Mouse (Mus musculus) MEL (cell line): ENCODE results near the gene Srgap2.

ENCODE experiments used
- CHD1 ChIP-seq: IDR thresholded peaks from 2 replicates; pipeline ENCODE4 v1.6.1; 2012; ENCODE audit warnings: low read depth, mild to moderate bottlenecking, inconsistent platforms, low read length, improper control_type of control experiment
- CHD2 ChIP-seq: IDR thresholded peaks from 2 replicates; pipeline ENCODE4 v1.6.1; 2011; ENCODE audit warnings: low read length, improper control_type of control experiment
- CTCF ChIP-seq, 3 experiments: IDR thresholded peaks in 2 of 3; conservative IDR thresholded peaks in 1 of 3; 2 replicates each; pipeline ENCODE4 v1.5.1; 2011 to 2012; ENCODE audit warnings: low read length in 3 of 3, low read depth in 2 of 3, mild to moderate bottlenecking in 2 of 3, improper control_type of control experiment in 1 of 3, inconsistent platforms in 1 of 3, mixed read lengths in 1 of 3, moderate library complexity in 1 of 3; ENCODE audit not compliant: control insufficient read depth in 1 of 3, insufficient read depth in 1 of 3, poor library complexity in 1 of 3, severe bottlenecking in 1 of 3
- ELF1 ChIP-seq: IDR thresholded peaks from 2 replicates; pipeline ENCODE4 v1.6.1; 2014; ENCODE audit warnings: low read depth, mild to moderate bottlenecking, inconsistent platforms, low read length, improper control_type of control experiment, moderate library complexity
- GATA1 ChIP-seq: IDR thresholded peaks from 2 replicates; pipeline ENCODE4 v1.6.1; 2011; ENCODE audit warnings: low read depth, low read length, improper control_type of control experiment
- MXI1 ChIP-seq: IDR thresholded peaks from 2 replicates; pipeline ENCODE4 v1.6.1; 2011; ENCODE audit warnings: mild to moderate bottlenecking, low read depth, low read length, improper control_type of control experiment
- NRF1 ChIP-seq: IDR thresholded peaks from 2 replicates; pipeline ENCODE4 v1.6.1; 2014; ENCODE audit warnings: low read depth, mild to moderate bottlenecking, inconsistent platforms, low read length, improper control_type of control experiment, moderate library complexity; ENCODE audit not compliant: poor library complexity, insufficient read depth, severe bottlenecking
- POLR2A ChIP-seq, 2 experiments: IDR thresholded peaks; 2 replicates each; pipeline ENCODE4 v1.6.1; 2011 to 2012; ENCODE audit warnings: low read length in 2 of 2, mild to moderate bottlenecking in 2 of 2, control low read depth in 1 of 2, improper control_type of control experiment in 1 of 2, low read depth in 1 of 2, moderate library complexity in 1 of 2; ENCODE audit not compliant: control insufficient read depth in 1 of 2, insufficient read depth in 1 of 2, poor library complexity in 1 of 2

DNA sequence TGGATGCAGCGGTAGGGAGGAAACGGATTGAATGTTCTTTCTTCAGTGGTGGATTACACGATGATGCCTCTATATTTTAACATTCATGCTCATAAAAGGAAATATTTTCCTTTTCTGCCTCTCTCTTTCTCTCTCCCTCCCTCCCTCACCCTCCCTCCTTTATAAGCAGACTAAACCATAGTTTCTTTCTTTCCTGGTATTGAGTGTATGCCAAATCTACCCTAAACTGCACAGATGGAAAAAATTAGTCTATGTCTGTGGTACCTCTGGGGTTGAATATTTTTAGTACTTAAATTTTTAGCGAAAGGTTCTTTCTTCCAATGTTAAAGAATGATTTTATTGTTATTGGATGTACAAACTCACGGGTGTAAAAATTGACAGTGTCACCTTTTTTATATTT, 14.8 kb upstream of the Srgap2 start:
- TF ChIP-seq CHD1: no peak
- TF ChIP-seq ELF1: no peak
- TF ChIP-seq CTCF (IDR thresholded peaks at IDR 0.05 in 2 of 3, conservative IDR thresholded peaks at IDR 0.05 in 1 of 3; ENCODE audit: control insufficient read depth in 1 of 3, insufficient read depth in 1 of 3, low read depth in 2 of 3, low read length in 3 of 3, poor library complexity in 1 of 3, severe bottlenecking in 1 of 3): no peak
- no peak for TF ChIP-seq GATA1
- TF ChIP-seq POLR2A (IDR thresholded peaks at IDR 0.05; ENCODE audit: control insufficient read depth in 1 of 2, insufficient read depth in 1 of 2, low read depth in 1 of 2, low read length in 2 of 2, poor library complexity in 1 of 2): no peak
- no peak for TF ChIP-seq NRF1
- TF ChIP-seq MXI1: no peak
- no peak for TF ChIP-seq CHD2
